Mouse (Mus musculus): ENCODE measurements at regions not wholly inside any gene's neighbourhood (a gene's known extent, or its start where the extent isn't known, plus 50 kb on each side); places are given as distances from the start of the nearest gene placed in this dataset.

DNA sequence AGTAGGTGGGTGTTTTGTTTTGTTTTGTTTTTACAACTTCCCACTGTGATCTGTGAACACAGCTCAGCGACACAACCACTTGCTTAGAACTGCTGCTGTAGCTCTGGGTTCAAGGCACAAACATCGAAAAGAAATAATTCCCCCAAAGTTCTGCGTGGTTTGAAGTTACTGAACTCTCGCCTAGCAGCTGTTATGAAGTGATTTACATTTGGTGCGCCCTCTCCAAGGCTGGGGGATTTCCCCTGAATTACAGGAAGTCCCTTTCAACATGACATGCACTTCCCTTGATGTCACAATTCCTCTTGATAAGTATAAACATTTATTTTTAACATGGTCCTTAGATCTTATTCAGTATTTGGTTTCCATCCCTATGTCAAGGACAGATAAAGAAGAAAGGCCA lies 336.3 kb upstream of the Adgrl2 start:
- ATAC-seq (replicated peaks; ENCODE audit: low FRiP score) = peak; percentile 62; the same call in 1 of the 2 replicates

DNA sequence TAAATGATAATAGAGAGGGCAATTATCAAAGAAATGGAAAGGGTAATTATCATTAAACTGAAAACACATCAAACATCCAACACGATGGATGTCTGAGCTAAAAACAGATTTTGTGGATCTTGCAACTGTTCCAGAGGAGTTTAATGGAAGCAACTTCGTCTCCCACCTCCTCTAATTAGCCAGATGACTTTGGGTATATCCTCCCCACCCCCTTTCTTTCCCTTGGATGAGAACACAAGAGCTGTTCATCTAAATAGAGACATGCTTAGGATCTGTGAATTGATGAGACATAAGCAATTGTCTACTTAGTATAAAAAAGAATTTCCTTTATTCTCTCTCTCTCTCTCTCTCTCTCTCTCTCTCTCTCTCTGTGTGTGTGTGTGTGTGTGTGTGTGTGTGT lies 333.7 kb upstream of the Adgrl2 start:
- WGBS = 79% methylated on average over 2 of the region's 2 CpGs
- Histone ChIP-seq H3K4me2 (no peak overlapping the region), H3K9me3 (replicated peaks) (no peaks in the 10 kb centered on the region), H3K9ac (no peak overlapping the region), H3K4me1 (no peaks in the 10 kb centered on the region), H3K4me3 (replicated peaks) (no peak overlapping the region), H3K27ac (no peak overlapping the region), H3K36me3 (no peaks in the 10 kb centered on the region), H3K27me3 (no peaks in the 10 kb centered on the region)
- ATAC-seq (replicated peaks; ENCODE audit: low FRiP score) = no peak

More for the DNA sequence above, 336.3 kb upstream of the Adgrl2 start:
- no peaks in the 10 kb centered on the region for H3K27me3 ChIP-seq
- peaks cover 4% of the 10 kb centered on the region for H3K4me1 ChIP-seq
- no peak overlapping the region for H3K9ac ChIP-seq
- H3K9me3 ChIP-seq (replicated peaks) = no peaks in the 10 kb centered on the region
- H3K4me2 ChIP-seq = no peak overlapping the region
- no peak overlapping the region for H3K4me3 ChIP-seq (replicated peaks)
- 39% methylated on average over 5 of the region's 5 CpGs for WGBS
- no peaks in the 10 kb centered on the region for H3K36me3 ChIP-seq
- H3K27ac ChIP-seq = no peak overlapping the region

DNA sequence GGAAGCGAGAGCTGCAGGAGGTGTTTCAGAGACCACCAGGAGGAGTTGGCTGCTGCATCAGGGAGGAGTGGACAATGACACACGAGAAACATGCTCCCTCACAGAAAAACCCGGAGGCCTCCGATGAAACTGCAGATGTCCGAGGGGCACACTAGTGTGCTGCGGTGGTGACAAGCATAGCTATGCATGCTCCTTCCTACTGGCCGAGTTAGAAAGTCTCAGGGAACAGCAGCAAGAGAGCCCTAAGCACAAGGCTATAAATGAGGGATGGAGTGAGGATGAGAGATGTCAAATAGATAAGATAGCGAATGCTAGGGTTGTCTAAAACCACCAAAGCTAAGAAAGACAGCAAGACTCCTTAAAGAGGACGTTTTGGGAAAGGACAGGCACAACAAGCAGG lies 328.4 kb upstream of the Adgrl2 start:
- H3K27ac ChIP-seq = no peak overlapping the region
- H3K27me3 ChIP-seq = no peaks in the 10 kb centered on the region
- ATAC-seq (replicated peaks; ENCODE audit: low FRiP score) = no peak
- H3K4me2 ChIP-seq = no peak overlapping the region
- no peak overlapping the region for H3K4me3 ChIP-seq (replicated peaks)
- no peak overlapping the region for H3K9ac ChIP-seq
- no peaks in the 10 kb centered on the region for H3K9me3 ChIP-seq (replicated peaks)
- no peaks in the 10 kb centered on the region for H3K4me1 ChIP-seq
- WGBS = 56% methylated on average over 9 of the region's 9 CpGs
- no peaks in the 10 kb centered on the region for H3K36me3 ChIP-seq

DNA sequence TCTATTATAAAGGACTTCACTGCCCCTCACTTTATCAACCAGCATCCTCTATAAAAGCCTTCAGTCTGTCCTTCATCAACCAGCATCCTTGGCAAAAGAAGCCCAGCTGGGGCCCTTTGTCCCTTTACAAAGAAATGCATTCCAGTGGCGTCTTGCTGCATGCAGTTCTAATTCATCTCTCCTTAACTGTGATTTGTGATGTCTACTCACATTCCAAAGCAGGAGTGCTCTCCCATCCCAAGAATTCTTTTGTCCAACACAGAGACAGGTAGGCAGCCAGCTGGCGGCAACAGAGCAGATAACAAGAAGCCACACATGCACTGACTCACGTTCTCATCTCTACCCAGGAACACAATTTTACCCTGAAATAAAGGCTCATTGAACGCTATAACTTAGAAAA lies 323.9 kb upstream of the Adgrl2 start:
- H3K9ac ChIP-seq = no peak overlapping the region
- H3K4me2 ChIP-seq = no peak overlapping the region
- WGBS = 81% methylated on average over 4 of the region's 4 CpGs
- H3K27me3 ChIP-seq = no peaks in the 10 kb centered on the region
- H3K4me3 ChIP-seq (replicated peaks) = no peak overlapping the region
- no peak for ATAC-seq (replicated peaks; ENCODE audit: low FRiP score)
- no peaks in the 10 kb centered on the region for H3K4me1 ChIP-seq
- H3K9me3 ChIP-seq (replicated peaks) = no peaks in the 10 kb centered on the region
- H3K36me3 ChIP-seq = no peaks in the 10 kb centered on the region
- no peak overlapping the region for H3K27ac ChIP-seq

DNA sequence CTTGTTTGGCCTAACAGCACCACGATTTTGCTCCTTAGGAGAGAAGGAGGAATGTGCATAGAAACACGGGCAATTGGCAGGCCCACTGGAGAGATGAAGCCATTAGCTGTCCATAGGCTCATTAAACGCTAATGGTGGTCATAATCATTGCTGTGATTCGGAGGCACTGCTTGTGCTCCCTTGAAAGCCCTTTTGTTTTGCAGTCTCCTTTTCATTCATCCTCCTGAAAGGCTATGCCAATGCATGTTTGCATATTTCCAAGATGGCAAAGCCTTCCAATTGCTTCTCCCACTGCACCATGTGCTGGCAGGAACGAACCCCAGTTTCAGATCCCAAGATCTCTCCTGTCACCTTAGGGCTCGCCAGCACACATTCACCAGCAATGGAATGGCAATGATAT lies 322.9 kb upstream of the Adgrl2 start:
- no peak overlapping the region for H3K4me2 ChIP-seq
- H3K27me3 ChIP-seq = no peaks in the 10 kb centered on the region
- no peaks in the 10 kb centered on the region for H3K4me1 ChIP-seq
- no peak overlapping the region for H3K4me3 ChIP-seq (replicated peaks)
- WGBS = 64% methylated on average over 6 of the region's 6 CpGs
- no peak for ATAC-seq (replicated peaks; ENCODE audit: low FRiP score)
- no peak overlapping the region for H3K9ac ChIP-seq
- H3K27ac ChIP-seq = no peak overlapping the region
- no peaks in the 10 kb centered on the region for H3K36me3 ChIP-seq
- no peaks in the 10 kb centered on the region for H3K9me3 ChIP-seq (replicated peaks)

DNA sequence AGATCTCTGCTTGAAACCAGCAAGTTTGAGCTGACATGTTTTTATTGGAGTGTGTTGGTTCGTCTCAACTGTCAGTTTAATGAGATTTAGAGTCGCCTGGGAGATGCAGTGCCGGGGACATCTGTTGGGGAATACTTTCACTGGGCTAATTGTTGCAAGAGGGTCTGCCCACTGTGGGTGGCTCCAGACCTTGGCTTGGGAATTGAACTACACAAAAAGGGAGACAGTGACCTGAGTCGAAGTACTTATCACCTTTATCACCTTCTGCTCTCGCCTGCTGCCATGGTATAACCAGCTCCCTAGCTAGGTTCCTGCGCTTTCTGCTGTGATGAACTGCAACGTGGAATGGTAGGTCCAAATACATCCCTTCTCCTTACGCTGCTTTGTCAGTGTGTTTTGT lies 321.2 kb upstream of the Adgrl2 start:
- Histone ChIP-seq H3K4me3 (replicated peaks) (no peak overlapping the region), H3K36me3 (no peaks in the 10 kb centered on the region), H3K27me3 (no peaks in the 10 kb centered on the region), H3K9me3 (replicated peaks) (no peaks in the 10 kb centered on the region), H3K4me1 (no peaks in the 10 kb centered on the region), H3K9ac (no peak overlapping the region), H3K27ac (no peak overlapping the region), H3K4me2 (no peak overlapping the region)
- 80% methylated on average over 8 of the region's 8 CpGs for WGBS
- no peak for ATAC-seq (replicated peaks; ENCODE audit: low FRiP score)

DNA sequence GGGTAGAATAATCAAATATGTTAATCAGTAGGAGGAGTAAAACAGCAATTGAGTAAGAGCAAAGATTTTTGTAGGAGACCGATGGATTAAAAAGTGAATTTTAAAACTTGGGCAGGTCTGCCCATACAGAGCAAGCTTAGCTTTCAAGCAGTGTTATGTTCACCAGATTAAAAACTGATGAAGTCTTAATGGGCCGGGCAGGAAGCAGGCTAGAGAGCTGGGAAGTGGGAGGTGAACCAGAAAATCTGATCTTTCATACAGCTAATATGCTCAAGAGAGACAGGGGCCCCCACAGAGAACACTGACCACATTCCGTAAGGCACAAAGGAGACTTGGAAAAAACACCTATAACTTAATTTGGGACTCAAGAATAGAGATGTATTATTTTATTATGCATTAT lies 316.4 kb upstream of the Adgrl2 start:
- Histone ChIP-seq H3K9ac (no peak overlapping the region), H3K4me1 (peaks cover 4% of the 10 kb centered on the region; the same call in 1 of the 2 replicates), H3K9me3 (replicated peaks) (no peaks in the 10 kb centered on the region), H3K36me3 (no peaks in the 10 kb centered on the region), H3K27ac (no peak overlapping the region), H3K4me3 (replicated peaks) (no peak overlapping the region), H3K4me2 (no peak overlapping the region), H3K27me3 (no peaks in the 10 kb centered on the region)
- ATAC-seq (replicated peaks; ENCODE audit: low FRiP score) = 0 out of 2 replicates have a peak, but pooled peaks have one; percentile 40
- 61% methylated on average over 3 of the region's 3 CpGs for WGBS

DNA sequence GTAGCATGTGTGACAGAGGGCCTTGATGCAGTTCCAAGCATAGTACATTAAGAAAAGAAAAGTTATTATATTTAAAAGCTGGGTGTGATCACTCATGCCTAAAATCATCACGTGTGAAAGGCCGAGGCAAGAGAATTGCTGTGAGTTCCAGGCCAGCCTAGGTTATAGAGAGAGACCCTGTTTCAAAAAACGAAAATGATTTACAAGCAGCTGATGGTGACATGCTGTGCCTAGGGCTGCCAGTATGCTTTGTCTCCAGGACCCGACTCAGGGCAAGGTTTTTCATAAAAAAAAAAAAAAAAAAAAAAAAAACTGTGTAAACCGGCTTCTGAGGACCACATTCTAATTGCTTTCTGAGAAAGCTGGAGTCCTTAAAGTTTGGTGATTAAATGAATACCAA lies 315.9 kb upstream of the Adgrl2 start:
- no peaks in the 10 kb centered on the region for H3K9me3 ChIP-seq (replicated peaks)
- H3K27me3 ChIP-seq = no peaks in the 10 kb centered on the region
- no peak overlapping the region for H3K4me3 ChIP-seq (replicated peaks)
- H3K36me3 ChIP-seq = no peaks in the 10 kb centered on the region
- no peak overlapping the region for H3K4me2 ChIP-seq
- ATAC-seq (replicated peaks; ENCODE audit: low FRiP score) = no peak
- H3K9ac ChIP-seq = no peak overlapping the region
- H3K4me1 ChIP-seq = peaks cover 4% of the 10 kb centered on the region; the same call in 1 of the 2 replicates
- no peak overlapping the region for H3K27ac ChIP-seq
- whole genome bisulfite sequencing = 39% methylated on average over 5 of the region's 5 CpGs

DNA sequence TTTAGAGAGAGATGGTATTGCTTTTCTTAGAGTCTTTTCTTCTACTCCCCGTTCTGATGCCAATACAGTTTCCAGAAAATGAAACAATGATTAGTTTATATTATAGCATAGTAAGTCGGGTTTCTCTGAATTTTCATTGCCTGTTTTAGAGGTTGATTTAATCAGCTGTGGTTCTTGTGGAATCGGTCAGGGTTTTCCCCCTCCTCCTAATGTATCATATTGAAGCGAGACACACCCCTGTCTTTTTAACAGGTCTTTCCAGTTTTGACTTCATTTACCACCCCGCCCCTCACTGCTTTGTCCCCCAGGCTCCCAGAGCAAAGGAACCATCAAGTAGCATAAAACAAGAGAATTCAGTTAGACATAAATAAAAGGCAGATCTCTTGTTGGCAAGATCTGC lies 315.1 kb upstream of the Adgrl2 start:
- Histone ChIP-seq H3K27me3 (no peaks in the 10 kb centered on the region), H3K9me3 (replicated peaks) (no peaks in the 10 kb centered on the region), H3K4me3 (replicated peaks) (no peak overlapping the region), H3K4me1 (peaks cover 4% of the 10 kb centered on the region; the same call in 1 of the 2 replicates), H3K9ac (no peak overlapping the region), H3K27ac (no peak overlapping the region), H3K4me2 (no peak overlapping the region), H3K36me3 (no peaks in the 10 kb centered on the region)
- no peak for ATAC-seq (replicated peaks; ENCODE audit: low FRiP score)
- whole genome bisulfite sequencing = 59% methylated on average over 5 of the region's 5 CpGs

DNA sequence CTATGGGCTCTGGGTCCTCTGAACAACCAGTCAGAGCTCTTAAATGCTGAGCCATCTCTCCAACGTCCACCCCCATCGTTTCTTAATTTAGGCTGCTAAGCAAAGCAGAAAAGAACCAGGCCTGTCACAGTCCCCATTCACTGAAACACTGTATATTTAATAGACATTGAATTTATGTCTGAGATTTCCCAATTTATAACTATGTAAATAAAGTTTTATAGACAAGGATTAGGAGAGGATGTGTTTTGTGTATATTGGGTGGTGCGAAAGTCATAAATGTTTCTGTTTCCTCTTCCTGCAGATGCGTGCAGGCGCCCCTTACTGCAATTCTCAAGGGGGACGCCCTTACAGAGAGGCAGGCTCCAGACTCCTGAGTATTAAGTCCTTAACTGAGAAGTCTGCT lies 314.7 kb upstream of the Adgrl2 start:
- no peak overlapping the region for H3K27ac ChIP-seq
- H3K36me3 ChIP-seq = no peaks in the 10 kb centered on the region
- H3K4me2 ChIP-seq = no peak overlapping the region
- no peak overlapping the region for H3K9ac ChIP-seq
- no peaks in the 10 kb centered on the region for H3K9me3 ChIP-seq (replicated peaks)
- peaks cover 4% of the 10 kb centered on the region; the same call in 1 of the 2 replicates for H3K4me1 ChIP-seq
- H3K27me3 ChIP-seq = no peaks in the 10 kb centered on the region
- no peak for ATAC-seq (replicated peaks; ENCODE audit: low FRiP score)
- no peak overlapping the region for H3K4me3 ChIP-seq (replicated peaks)
- WGBS = 43% methylated on average over 6 of the region's 6 CpGs

DNA sequence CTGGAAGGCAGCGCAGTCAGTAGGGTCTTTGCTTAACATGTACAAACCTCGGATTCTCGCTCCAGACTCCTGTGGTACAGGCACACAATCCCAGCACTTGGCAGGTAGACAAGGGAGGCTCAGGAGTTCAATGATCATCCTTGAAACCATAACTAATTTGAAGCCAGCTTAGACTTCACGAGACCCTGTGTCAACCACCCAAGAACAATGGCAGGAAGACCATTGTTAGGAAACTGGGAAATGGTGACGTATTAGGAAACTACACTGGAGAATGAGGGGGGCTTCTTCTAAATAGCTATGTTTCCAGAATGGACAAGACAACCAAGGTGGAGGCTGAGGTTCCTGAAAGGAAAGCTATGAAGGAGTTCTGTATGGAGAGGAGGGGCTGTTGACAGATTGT lies 313.1 kb upstream of the Adgrl2 start:
- Histone ChIP-seq H3K27ac (no peak overlapping the region), H3K4me3 (replicated peaks) (no peak overlapping the region), H3K9ac (no peak overlapping the region), H3K27me3 (no peaks in the 10 kb centered on the region), H3K4me1 (peaks cover 4% of the 10 kb centered on the region; the same call in 1 of the 2 replicates), H3K9me3 (replicated peaks) (no peaks in the 10 kb centered on the region), H3K4me2 (no peak overlapping the region), H3K36me3 (no peaks in the 10 kb centered on the region)
- no peak for ATAC-seq (replicated peaks; ENCODE audit: low FRiP score)
- WGBS = 86% methylated on average over 5 of the region's 5 CpGs

DNA sequence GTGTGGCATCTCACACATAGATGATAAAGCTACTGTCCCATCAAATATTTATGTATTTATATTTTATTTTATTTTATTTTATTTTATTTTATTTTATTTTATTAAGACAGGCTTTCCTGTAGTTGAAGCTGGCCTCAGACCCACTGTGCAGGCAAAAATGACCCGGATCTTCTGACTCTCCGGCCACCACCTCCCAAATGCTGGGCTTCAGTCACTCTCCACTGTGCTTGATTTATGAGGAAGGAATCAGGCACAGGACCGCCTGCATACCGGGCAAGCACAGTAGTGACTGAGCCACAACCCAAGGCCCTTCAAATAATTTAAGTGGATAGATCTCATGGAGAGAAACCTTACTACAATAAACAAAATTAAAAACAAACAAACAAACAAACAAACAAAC lies 309.6 kb upstream of the Adgrl2 start:
- Histone ChIP-seq H3K4me3 (replicated peaks) (no peak overlapping the region), H3K4me1 (no peaks in the 10 kb centered on the region), H3K36me3 (no peaks in the 10 kb centered on the region), H3K4me2 (no peak overlapping the region), H3K9ac (no peak overlapping the region), H3K9me3 (replicated peaks) (no peaks in the 10 kb centered on the region), H3K27me3 (no peaks in the 10 kb centered on the region), H3K27ac (no peak overlapping the region)
- ATAC-seq (replicated peaks; ENCODE audit: low FRiP score) = no peak
- 23% methylated on average over 4 of the region's 4 CpGs for WGBS

DNA sequence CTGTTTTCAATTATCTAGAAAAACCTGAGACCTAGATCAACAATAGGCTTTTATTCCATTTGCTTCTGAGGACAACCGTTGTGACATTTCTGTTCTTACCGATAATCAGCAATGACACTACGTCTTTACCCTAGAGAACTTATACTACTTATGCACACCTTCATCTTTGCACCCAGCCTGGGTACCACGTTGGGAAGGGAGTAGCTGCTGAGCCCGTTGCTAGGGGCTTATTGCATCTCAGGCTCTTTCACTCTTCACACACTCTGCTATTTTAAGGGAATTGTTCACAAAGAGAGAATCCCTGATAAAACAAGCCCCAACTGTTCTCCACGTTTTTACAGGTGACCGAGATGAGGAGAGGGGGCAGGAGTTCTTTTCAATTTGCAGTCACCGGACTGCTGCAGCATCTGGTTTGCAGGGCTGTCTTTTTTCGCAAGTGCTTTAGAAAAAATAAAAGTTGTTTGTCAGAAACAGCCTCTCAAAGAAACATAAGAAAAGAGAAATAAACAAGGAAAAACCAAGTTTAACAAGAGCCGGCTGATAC lies 306.1 kb upstream of the Adgrl2 start:
- no peaks in the 10 kb centered on the region for H3K9me3 ChIP-seq (replicated peaks)
- H3K9ac ChIP-seq = no peak overlapping the region
- H3K4me3 ChIP-seq (replicated peaks) = no peak overlapping the region
- ATAC-seq (replicated peaks; ENCODE audit: low FRiP score) = no peak
- H3K27ac ChIP-seq = no peak overlapping the region
- no peak overlapping the region for H3K4me2 ChIP-seq
- H3K27me3 ChIP-seq = no peaks in the 10 kb centered on the region
- WGBS = 80% methylated on average over 10 of the region's 10 CpGs
- H3K36me3 ChIP-seq = no peaks in the 10 kb centered on the region
- no peaks in the 10 kb centered on the region for H3K4me1 ChIP-seq

Data from kidney, embryonic 15.5 days (tissue).